Mouse (Mus musculus): ENCODE data around the gene Tmem179b.

- TF ChIP-seq CTCF (IDR thresholded peaks at IDR 0.05) = no peak
- no peak for TF ChIP-seq EP300 (IDR thresholded peaks at IDR 0.05)
These were observed 18.6 kb downstream of the Tmem179b start for GRCm38 (mm10) chr19:8755652-8756051.

Data from lung, postnatal 0 days (tissue).